Mouse (Mus musculus) brain, embryonic 14.5 days (tissue): ENCODE data around the gene Theg.

Experiments
- CTCF ChIP-seq: fragments of 200-500 bp; IDR thresholded peaks from 2 replicates; pipeline ENCODE4 v1.5.1; 2012; ENCODE audit warnings: inconsistent platforms, mild to moderate bottlenecking, moderate library complexity, borderline replicate concordance; ENCODE audit not compliant: insufficient read depth, insufficient read length; ENCODE audit errors: extremely low read depth
- POLR2A ChIP-seq: fragments of 200-500 bp; IDR thresholded peaks from 2 replicates; pipeline ENCODE4 v1.6.1; 2012; ENCODE audit warnings: mild to moderate bottlenecking, inconsistent platforms, borderline replicate concordance; ENCODE audit not compliant: poor library complexity, insufficient read depth, insufficient read length, severe bottlenecking; ENCODE audit errors: extremely low read depth

DNA sequence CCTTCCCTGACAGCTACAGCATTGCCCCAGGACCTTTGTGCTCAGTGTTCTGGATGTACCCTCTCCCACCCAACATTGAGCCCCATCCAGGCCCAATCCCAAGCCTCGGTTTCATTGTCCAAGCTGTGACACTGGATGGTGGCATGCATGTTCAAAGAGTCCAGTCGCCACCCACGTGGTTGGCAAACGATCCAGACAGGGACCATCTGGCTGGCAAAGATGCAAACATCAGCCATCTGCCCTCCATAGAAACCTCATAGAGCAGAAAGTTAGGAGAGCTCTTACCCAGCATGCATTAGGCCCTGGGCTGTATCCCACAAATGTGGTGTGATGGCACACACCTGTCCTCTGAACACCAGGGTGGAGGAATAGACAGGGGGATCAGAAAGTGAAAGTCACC, 44.3 kb upstream of the Theg start:
- TF ChIP-seq POLR2A (no peak), CTCF (no peak)
